Mouse (Mus musculus): ENCODE measurements at regions not wholly inside any gene's neighbourhood (a gene's known extent, or its start where the extent isn't known, plus 50 kb on each side); places are given as distances from the start of the nearest gene placed in this dataset.

DNA sequence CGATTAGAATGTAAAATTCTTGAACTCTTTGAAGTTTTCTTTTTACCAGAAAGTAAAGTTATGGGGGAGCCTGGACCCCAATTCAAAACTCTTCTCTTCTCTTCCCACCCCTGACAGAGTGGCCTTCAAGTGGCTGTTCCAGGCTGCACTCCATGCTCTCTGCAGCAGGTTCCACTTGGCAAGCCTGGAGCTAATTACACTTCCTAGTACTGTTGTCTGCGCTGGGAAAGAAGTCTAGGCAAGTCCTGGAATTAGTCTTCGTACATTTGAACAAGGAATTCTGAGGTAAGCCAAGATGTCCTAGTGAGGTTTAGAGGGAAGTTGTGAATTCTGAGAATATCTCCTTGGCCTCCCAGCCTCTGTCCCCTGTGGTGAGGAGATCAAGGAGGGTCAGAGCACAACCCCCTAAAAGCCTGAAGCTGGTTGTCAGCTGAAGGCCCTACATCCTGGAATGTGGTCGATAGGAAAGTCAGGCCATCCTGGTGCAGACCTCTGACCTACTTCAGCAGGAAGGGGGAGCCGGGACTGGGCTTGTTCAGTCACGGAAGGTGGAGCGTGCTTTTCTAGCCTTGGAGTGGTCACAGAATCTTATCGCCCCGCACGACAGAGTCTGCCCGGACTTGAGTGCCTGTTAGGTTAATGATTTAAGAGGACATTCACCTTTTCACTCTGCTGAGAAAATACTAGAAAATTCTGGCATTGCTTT lies 59.6 kb upstream of the Agps start:
- TF ChIP-seq POLR2A (IDR thresholded peaks at IDR 0.05; ENCODE audit: control insufficient read depth, extremely low read depth, insufficient read depth, low read length, poor library complexity) (no peak), CTCF (IDR thresholded peaks at IDR 0.05; ENCODE audit: borderline replicate concordance, control insufficient read depth, extremely low read depth, insufficient read depth, low read length, poor library complexity) (no peak)
